Mouse (Mus musculus) CH12.LX (cell line): Measurements from ENCODE around the gene Prim2.

ENCODE experiments used
- NRF1 ChIP-seq: IDR thresholded peaks from 2 replicates; pipeline ENCODE4 v1.6.1; 2014; ENCODE audit warnings: low read depth, mild to moderate bottlenecking, inconsistent platforms, low read length, improper control_type of control experiment, moderate library complexity
- USF2 ChIP-seq: conservative IDR thresholded peaks from 2 replicates; pipeline ENCODE4 v1.6.1; 2011; ENCODE audit warnings: low read depth, low read length, improper control_type of control experiment

DNA sequence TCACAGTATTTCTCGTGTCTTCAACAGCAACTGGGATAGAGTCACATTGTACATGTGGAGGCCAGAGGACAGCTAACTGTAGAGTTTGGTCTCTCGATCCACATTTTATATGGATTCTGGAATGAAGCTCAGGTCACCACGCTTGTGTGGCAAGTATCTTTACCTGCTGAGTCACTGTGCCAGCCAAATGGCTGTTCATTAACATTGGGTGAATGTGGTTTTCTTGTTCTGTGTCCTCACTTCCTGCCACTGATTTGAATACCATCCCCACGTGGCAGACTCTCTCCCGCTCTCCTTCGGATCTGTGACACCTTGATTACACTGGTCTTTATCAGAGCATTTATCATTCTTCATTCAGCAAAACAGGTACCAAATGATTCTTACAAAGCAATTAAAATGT lies 198.5 kb downstream of the Prim2 start:
- TF ChIP-seq USF2 = no peak
- TF ChIP-seq NRF1 = no peak
